Mouse (Mus musculus): Measurements from ENCODE around the gene Kremen2. TPM values are rescaled to one million over a fixed set of nuclear protein-coding genes. Genes with fewer than 3 reads are reported as not detected.

The Kremen2 gene
- polyA plus RNA-seq, 1 experiment, result 3.8 TPM

- Histone ChIP-seq H3K27ac (ENCODE audit: control insufficient read depth, insufficient read depth, low read length) (no peak overlapping the region), H3K27me3 (ENCODE audit: control insufficient read depth, insufficient read depth, low read length) (peaks cover 32% of the 10 kb centered on the region), H3K4me3 (ENCODE audit: control insufficient read depth, insufficient read depth, low read length) (no peak overlapping the region), H3K4me1 (replicated peaks; ENCODE audit: control insufficient read depth, insufficient read depth, low read length) (peaks cover 38% of the 10 kb centered on the region), H3K36me3 (ENCODE audit: control insufficient read depth, insufficient read depth, low read length) (no peaks in the 10 kb centered on the region)
- DNase-seq, result no peak
- TF ChIP-seq CTCF (IDR thresholded peaks at IDR 0.05; ENCODE audit: borderline replicate concordance, control insufficient read depth, extremely low read depth, insufficient read depth, low read length, poor library complexity) (no peak), POLR2A (IDR thresholded peaks at IDR 0.05; ENCODE audit: control insufficient read depth, extremely low read depth, insufficient read depth, low read length, poor library complexity) (no peak)
- WGBS, result 81% methylated on average over 12 of the region's 12 CpGs
These were observed 2.7 kb downstream of the Kremen2 start for GRCm38 (mm10) chr17:23742941-23743340.

- Histone ChIP-seq H3K27ac (ENCODE audit: control insufficient read depth, insufficient read depth, low read length) (no peak overlapping the region), H3K4me1 (replicated peaks; ENCODE audit: control insufficient read depth, insufficient read depth, low read length) (peaks cover 38% of the 10 kb centered on the region), H3K27me3 (ENCODE audit: control insufficient read depth, insufficient read depth, low read length) (peaks cover 32% of the 10 kb centered on the region), H3K36me3 (ENCODE audit: control insufficient read depth, insufficient read depth, low read length) (no peaks in the 10 kb centered on the region), H3K4me3 (ENCODE audit: control insufficient read depth, insufficient read depth, low read length) (no peak overlapping the region)
- DNase-seq, result peak; percentile 50
- WGBS, result 11% methylated on average over 44 of the region's 44 CpGs
- TF ChIP-seq POLR2A (IDR thresholded peaks at IDR 0.05; ENCODE audit: control insufficient read depth, extremely low read depth, insufficient read depth, low read length, poor library complexity) (no peak), CTCF (IDR thresholded peaks at IDR 0.05; ENCODE audit: borderline replicate concordance, control insufficient read depth, extremely low read depth, insufficient read depth, low read length, poor library complexity) (no peak)
These were observed 3.3 kb downstream of the Kremen2 start for GRCm38 (mm10) chr17:23742210-23742793.

GRCm38 (mm10) chr17:23741359-23742209 is 4.0 kb downstream of the Kremen2 start:
- 53% methylated on average over 38 of the region's 38 CpGs for WGBS
- H3K4me3 ChIP-seq (ENCODE audit: control insufficient read depth, insufficient read depth, low read length), result no peak overlapping the region
- H3K36me3 ChIP-seq (ENCODE audit: control insufficient read depth, insufficient read depth, low read length), result no peaks in the 10 kb centered on the region
- no peak for DNase-seq
- H3K27ac ChIP-seq (ENCODE audit: control insufficient read depth, insufficient read depth, low read length), result no peak overlapping the region
- H3K27me3 ChIP-seq (ENCODE audit: control insufficient read depth, insufficient read depth, low read length), result peaks cover 32% of the 10 kb centered on the region
- peaks cover 38% of the 10 kb centered on the region for H3K4me1 ChIP-seq (replicated peaks; ENCODE audit: control insufficient read depth, insufficient read depth, low read length)
- TF ChIP-seq CTCF (IDR thresholded peaks at IDR 0.05; ENCODE audit: borderline replicate concordance, control insufficient read depth, extremely low read depth, insufficient read depth, low read length, poor library complexity) (no peak), POLR2A (IDR thresholded peaks at IDR 0.05; ENCODE audit: control insufficient read depth, extremely low read depth, insufficient read depth, low read length, poor library complexity) (no peak)

DNA sequence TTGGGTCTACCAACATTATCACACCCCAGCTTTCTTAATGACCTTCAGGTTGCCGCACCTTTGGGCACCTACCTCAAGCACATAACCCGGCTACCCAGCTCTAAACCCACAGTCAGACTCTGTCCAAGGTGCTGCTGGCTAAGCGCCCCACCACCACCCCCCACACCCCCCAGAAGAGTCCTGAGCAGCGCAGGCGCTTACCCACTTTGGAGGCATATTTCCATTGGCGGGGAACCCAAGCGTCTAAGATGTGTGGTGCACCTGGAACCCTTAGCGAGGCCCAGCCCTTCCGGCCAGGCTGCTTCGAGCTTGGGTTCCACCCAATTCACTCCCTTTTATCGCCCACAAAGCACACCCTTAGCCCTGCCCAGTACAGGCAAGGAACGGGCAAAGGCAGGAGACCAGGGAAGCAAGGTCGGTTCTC is 5.0 kb downstream of the Kremen2 start, which contains the start of gene Paqr4:
Gene Paqr4 (minus strand): TSS at position 270 of the 424 bp plus-strand sequence.
- peaks cover 32% of the 10 kb centered on the region for H3K27me3 ChIP-seq (ENCODE audit: control insufficient read depth, insufficient read depth, low read length)
- DNase-seq, result no peak
- peaks cover 31% of the 10 kb centered on the region for H3K4me1 ChIP-seq (replicated peaks; ENCODE audit: control insufficient read depth, insufficient read depth, low read length)
- TF ChIP-seq POLR2A (IDR thresholded peaks at IDR 0.05; ENCODE audit: control insufficient read depth, extremely low read depth, insufficient read depth, low read length, poor library complexity) (no peak), CTCF (IDR thresholded peaks at IDR 0.05; ENCODE audit: borderline replicate concordance, control insufficient read depth, extremely low read depth, insufficient read depth, low read length, poor library complexity) (no peak)
- H3K36me3 ChIP-seq (ENCODE audit: control insufficient read depth, insufficient read depth, low read length), result no peaks in the 10 kb centered on the region
- H3K27ac ChIP-seq (ENCODE audit: control insufficient read depth, insufficient read depth, low read length), result no peak within 1 kb of the TSS
- WGBS, result 2% methylated on average over 13 of the region's 13 CpGs
- peak within 1 kb of the TSS; percentile 68 for H3K4me3 ChIP-seq (ENCODE audit: control insufficient read depth, insufficient read depth, low read length)

- Histone ChIP-seq H3K27me3 (ENCODE audit: control insufficient read depth, insufficient read depth, low read length) (peaks cover 29% of the 10 kb centered on the region), H3K36me3 (ENCODE audit: control insufficient read depth, insufficient read depth, low read length) (no peaks in the 10 kb centered on the region), H3K27ac (ENCODE audit: control insufficient read depth, insufficient read depth, low read length) (no peak overlapping the region), H3K4me1 (replicated peaks; ENCODE audit: control insufficient read depth, insufficient read depth, low read length) (peaks cover 26% of the 10 kb centered on the region), H3K4me3 (ENCODE audit: control insufficient read depth, insufficient read depth, low read length) (peak overlapping the region; percentile 68)
- TF ChIP-seq POLR2A (IDR thresholded peaks at IDR 0.05; ENCODE audit: control insufficient read depth, extremely low read depth, insufficient read depth, low read length, poor library complexity), result no peak
- 0 out of 2 replicates have a peak, but pooled peaks have one; percentile 5 for TF ChIP-seq CTCF (IDR thresholded peaks at IDR 0.05; ENCODE audit: borderline replicate concordance, control insufficient read depth, extremely low read depth, insufficient read depth, low read length, poor library complexity)
- peak; percentile 64 for DNase-seq
- 1% methylated on average over 45 of the region's 46 CpGs for WGBS
These were observed 5.5 kb downstream of the Kremen2 start for GRCm38 (mm10) chr17:23740136-23740584.

All from thymus, adult 2 months (tissue).